Mouse (Mus musculus) lung, embryonic 15.5 days (tissue): ENCODE measurements around the gene Sema4c. TPM values are rescaled to one million over a fixed set of nuclear protein-coding genes. Genes with fewer than 3 reads are reported as not detected.
A peak's percentile ranks its signal among the peaks of the same experiment; 100 is the strongest.

Experiments
- ATAC-seq: fragments of 200-750 bp; cut with Nextera tagmentation; 2 replicates; pipeline ENCODE4 v1.8.0; 2017; ENCODE audit warnings: moderate number of reproducible peaks, borderline replicate concordance; ENCODE audit not compliant: low FRiP score, low TSS enrichment; ENCODE audit errors: extremely low read depth
- H3K27ac ChIP-seq: fragments of 300-500 bp; sonication (generic); 2 replicates; pipeline ENCODE4 v1.5.1; 2015; ENCODE audit warnings: moderate library complexity, mild to moderate bottlenecking, inconsistent platforms
- H3K27me3 ChIP-seq: fragments of 300-500 bp; sonication (generic); 2 replicates; pipeline ENCODE4 v1.6.1; 2015; ENCODE audit warnings: inconsistent platforms
- H3K36me3 ChIP-seq: fragments of 300-500 bp; sonication (generic); 2 replicates; pipeline ENCODE4 v1.6.1; 2015; ENCODE audit warnings: inconsistent platforms
- H3K4me1 ChIP-seq: fragments of 300-500 bp; sonication (generic); 2 replicates; pipeline ENCODE4 v1.6.1; 2015; ENCODE audit warnings: inconsistent platforms
- H3K4me2 ChIP-seq: fragments of 300-500 bp; sonication (generic); 2 replicates; pipeline ENCODE4 v1.6.1; 2015; ENCODE audit warnings: inconsistent platforms, mild to moderate bottlenecking, moderate library complexity
- H3K4me3 ChIP-seq: fragments of 300-500 bp; sonication (generic); 2 replicates; pipeline ENCODE4 v1.5.1; 2015; ENCODE audit warnings: mild to moderate bottlenecking, inconsistent platforms
- H3K9ac ChIP-seq: fragments of 300-500 bp; sonication (generic); 2 replicates; pipeline ENCODE4 v1.6.1; 2015; ENCODE audit warnings: inconsistent platforms
- H3K9me3 ChIP-seq: fragments of 300-500 bp; sonication (generic); 2 replicates; pipeline ENCODE4 v1.6.1; 2016; ENCODE audit warnings: inconsistent platforms
- WGBS: fragments of 180-500 bp; shearing (Covaris S2); methylation state at CpG from one replicate; pipeline ENCODE4 v1.1.7; 2015; 5-methylcytosine and 5-hydroxymethylcytosine counted together
- polyA plus RNA-seq: library from polyadenylated mRNA; unstranded; fragments of >200 nt; fragmentation: Nextera tagmentation; extraction: Ambion mirVana; gene quantifications from 2 replicates; pipeline ENCODE4 v1.2.1, GENCODE M21; 2015

Gene Sema4c
- polyA plus RNA-seq, 1 experiment from 2014 or later: 19.3 TPM

DNA sequence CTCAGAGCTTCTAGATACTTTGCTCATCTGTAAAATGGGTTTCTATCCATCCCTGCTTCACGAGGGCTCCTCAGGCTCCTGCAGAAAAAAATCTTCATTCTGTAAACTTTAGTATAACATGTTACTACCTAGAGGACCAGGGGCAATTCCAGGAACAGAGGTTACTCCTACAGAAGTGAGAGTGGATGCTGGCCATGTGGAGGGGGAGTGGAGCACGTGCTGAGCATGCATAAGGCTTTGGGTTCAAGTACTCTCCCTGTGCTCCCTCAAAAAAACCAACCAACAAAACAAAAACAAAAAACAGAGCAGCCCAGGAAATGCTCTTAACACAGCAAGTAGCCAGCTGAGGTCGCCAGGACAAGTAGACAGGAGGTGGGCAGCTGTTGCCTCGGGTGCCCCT is 5.5 kb upstream of the Sema4c start:
- Histone ChIP-seq H3K27ac (no peak overlapping the region), H3K4me1 (peaks cover 38% of the 10 kb centered on the region), H3K4me2 (no peak overlapping the region), H3K36me3 (no peaks in the 10 kb centered on the region), H3K27me3 (no peaks in the 10 kb centered on the region), H3K9me3 (no peaks in the 10 kb centered on the region), H3K4me3 (no peak overlapping the region), H3K9ac (no peak overlapping the region)
- ATAC-seq: no peak
- 68% methylated on average over 4 of the region's 4 CpGs for WGBS

DNA sequence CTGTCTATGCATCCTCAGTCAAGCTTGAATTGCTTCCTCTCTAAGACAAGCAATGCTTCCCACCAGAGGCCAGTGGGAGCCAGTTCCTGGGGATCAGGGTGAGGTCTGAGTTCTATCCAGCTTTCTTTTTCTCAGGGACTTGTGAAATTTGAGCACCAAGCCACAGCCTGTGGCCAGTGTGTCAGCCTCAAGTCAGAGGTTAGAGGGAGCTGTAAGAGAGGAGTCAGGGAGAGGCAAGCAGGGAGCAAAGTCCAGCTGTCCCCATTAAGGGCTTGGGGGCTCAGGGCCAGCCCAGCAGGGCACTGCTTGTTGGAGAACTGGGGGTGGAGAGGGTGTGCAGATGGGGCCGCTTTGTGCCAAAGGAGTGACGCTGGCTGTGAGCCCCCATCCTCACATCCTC is 5.0 kb upstream of the Sema4c start:
- Histone ChIP-seq H3K9me3 (no peaks in the 10 kb centered on the region), H3K36me3 (no peaks in the 10 kb centered on the region), H3K4me2 (no peak overlapping the region), H3K27me3 (no peaks in the 10 kb centered on the region), H3K4me1 (peaks cover 35% of the 10 kb centered on the region), H3K4me3 (no peak overlapping the region), H3K27ac (no peak overlapping the region), H3K9ac (no peak overlapping the region)
- no peak for ATAC-seq
- 74% methylated on average over 2 of the region's 2 CpGs for WGBS

DNA sequence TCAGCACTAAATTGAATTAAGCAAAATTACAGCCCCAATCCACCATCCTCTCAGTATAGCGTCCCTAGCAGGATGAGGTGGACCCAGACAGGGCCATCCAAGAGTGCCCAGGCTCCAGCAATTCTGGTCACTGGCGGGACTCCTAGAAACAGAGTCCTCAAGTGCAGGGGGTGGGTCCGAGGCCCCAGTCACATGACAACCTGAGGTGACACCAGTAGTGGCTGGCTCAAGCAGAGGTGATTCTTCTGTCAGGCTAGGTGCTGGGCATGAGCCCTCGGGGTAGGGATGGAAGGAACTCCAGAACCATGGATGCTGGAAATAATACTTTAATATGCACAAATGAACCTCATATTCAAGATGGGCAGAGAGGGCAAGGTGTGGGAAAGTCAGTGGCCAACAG is 4.2 kb upstream of the Sema4c start:
- H3K9ac ChIP-seq: no peak overlapping the region
- H3K27me3 ChIP-seq: no peaks in the 10 kb centered on the region
- no peaks in the 10 kb centered on the region for H3K36me3 ChIP-seq
- no peak for ATAC-seq
- H3K27ac ChIP-seq: no peak overlapping the region
- WGBS: 51% methylated on average over 4 of the region's 4 CpGs
- no peak overlapping the region for H3K4me3 ChIP-seq
- H3K4me2 ChIP-seq: no peak overlapping the region
- peaks cover 29% of the 10 kb centered on the region for H3K4me1 ChIP-seq
- no peaks in the 10 kb centered on the region for H3K9me3 ChIP-seq

DNA sequence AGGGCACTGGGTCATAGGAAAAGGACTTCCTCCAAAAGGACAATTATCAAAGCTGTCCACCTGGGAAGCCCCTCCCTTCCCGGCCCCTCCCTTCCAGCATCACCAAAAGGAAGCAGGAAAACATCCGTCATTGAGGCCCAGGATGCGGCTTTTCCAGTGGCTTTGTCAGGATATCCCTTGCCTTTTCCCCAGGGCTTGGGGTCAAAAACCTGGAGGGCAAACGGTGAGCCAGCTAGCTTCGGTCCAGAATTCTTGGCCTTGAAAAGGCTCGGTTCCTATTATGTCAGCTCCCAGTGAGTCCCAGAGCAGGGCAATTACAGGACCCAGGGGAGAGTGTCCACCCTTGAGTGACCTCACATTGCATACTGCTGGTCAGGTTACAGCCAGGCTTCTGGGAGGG is 2.8 kb upstream of the Sema4c start:
- Histone ChIP-seq H3K4me1 (peaks cover 23% of the 10 kb centered on the region), H3K27me3 (no peaks in the 10 kb centered on the region), H3K9me3 (no peaks in the 10 kb centered on the region), H3K4me2 (no peak overlapping the region), H3K9ac (no peak overlapping the region), H3K27ac (peak overlapping the region; percentile 21), H3K4me3 (no peak overlapping the region), H3K36me3 (no peaks in the 10 kb centered on the region)
- ATAC-seq: no peak
- WGBS: 43% methylated on average over 6 of the region's 6 CpGs

DNA sequence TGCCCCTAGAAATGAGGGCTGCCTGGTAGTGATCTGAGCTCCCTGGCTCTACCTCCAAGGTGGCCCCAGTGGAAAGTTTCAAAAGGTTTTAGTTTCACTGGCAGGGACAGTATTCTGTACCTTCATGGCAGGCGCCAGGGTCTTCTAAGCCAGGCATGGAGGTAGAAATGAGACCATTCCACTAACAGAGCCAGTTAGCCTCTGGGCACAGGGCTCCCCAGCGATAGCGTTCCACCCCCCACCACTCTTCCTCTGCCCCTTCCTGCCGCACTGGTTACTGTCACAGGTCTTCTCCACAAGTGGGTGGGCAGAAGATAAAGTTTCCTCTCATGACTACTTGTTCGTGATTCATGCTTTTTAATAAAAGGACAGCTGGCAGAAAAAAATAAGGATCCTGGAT is 1.7 kb upstream of the Sema4c start:
- Histone ChIP-seq H3K9me3 (no peaks in the 10 kb centered on the region), H3K9ac (no peak overlapping the region), H3K4me2 (no peak overlapping the region), H3K4me1 (peaks cover 33% of the 10 kb centered on the region), H3K4me3 (no peak overlapping the region), H3K27me3 (no peaks in the 10 kb centered on the region), H3K27ac (no peak overlapping the region; the same call in 1 of the 2 replicates), H3K36me3 (no peaks in the 10 kb centered on the region)
- ATAC-seq: no peak
- 63% methylated on average over 5 of the region's 5 CpGs for WGBS

DNA sequence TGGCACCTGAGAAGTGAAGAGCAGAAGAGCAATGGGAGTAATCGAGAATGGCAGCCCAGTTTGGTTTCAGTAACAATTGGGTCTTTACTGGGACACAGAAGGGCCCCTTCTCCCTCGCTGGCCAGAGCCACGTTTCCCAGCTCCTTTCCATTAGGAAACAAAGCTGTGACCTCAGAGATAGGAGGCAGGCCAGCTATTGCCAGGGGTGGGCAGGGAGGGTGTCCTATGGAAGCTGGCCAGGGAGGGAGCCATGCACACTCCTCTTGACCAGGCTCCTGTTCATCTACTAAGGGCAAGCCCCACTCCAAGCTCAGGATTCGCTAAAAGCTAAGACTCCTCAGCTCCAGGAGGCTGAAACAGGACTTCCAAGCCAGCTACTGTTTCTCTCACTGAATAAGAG is 1.1 kb upstream of the Sema4c start:
- Histone ChIP-seq H3K4me1 (peaks cover 39% of the 10 kb centered on the region), H3K4me3 (peak overlapping the region; percentile 93)

DNA sequence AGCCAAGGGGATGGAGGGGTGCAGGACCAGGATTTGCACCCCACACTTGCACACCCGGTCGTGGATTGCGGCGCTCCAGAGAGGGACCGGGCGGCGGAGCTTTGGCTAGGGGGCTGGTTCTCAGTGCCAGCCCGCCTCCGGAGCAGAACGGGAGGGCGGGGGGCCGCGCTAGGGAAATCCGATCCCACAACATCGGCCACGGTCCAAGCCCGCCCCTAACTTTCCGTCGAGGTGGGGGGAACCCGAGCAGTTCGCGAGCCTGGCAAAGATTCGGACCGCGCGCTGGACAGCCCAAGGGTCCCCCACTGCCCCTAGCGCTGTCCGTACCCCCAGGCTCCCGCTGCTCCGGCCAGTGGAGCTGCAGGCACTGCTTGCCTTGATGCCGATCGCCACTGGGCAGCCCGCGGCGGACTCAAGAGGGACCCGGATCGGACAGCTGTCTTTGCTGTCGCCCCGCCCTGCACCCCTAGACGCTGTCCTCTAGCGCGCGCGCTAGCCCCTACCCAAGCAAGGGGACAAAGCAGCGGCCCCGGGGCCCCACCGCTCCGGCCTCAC is 615 bp downstream of the Sema4c start:
- under 1% methylated on average over 48 of the region's 48 CpGs for WGBS
- peaks cover 45% of the 10 kb centered on the region for H3K4me1 ChIP-seq
- H3K4me3 ChIP-seq: peak overlapping the region; percentile 93

More for the DNA sequence above, 1.1 kb upstream of the Sema4c start:
- WGBS: 13% methylated on average over 4 of the region's 4 CpGs
- Histone ChIP-seq H3K9ac (peak overlapping the region; percentile 97; the same call in 1 of the 2 replicates), H3K9me3 (no peaks in the 10 kb centered on the region), H3K36me3 (peaks cover under 1% of the 10 kb centered on the region; the same call in 1 of the 2 replicates), H3K4me2 (peak overlapping the region; percentile 87), H3K27me3 (no peaks in the 10 kb centered on the region), H3K27ac (peak overlapping the region; percentile 99)
- no peak for ATAC-seq

DNA sequence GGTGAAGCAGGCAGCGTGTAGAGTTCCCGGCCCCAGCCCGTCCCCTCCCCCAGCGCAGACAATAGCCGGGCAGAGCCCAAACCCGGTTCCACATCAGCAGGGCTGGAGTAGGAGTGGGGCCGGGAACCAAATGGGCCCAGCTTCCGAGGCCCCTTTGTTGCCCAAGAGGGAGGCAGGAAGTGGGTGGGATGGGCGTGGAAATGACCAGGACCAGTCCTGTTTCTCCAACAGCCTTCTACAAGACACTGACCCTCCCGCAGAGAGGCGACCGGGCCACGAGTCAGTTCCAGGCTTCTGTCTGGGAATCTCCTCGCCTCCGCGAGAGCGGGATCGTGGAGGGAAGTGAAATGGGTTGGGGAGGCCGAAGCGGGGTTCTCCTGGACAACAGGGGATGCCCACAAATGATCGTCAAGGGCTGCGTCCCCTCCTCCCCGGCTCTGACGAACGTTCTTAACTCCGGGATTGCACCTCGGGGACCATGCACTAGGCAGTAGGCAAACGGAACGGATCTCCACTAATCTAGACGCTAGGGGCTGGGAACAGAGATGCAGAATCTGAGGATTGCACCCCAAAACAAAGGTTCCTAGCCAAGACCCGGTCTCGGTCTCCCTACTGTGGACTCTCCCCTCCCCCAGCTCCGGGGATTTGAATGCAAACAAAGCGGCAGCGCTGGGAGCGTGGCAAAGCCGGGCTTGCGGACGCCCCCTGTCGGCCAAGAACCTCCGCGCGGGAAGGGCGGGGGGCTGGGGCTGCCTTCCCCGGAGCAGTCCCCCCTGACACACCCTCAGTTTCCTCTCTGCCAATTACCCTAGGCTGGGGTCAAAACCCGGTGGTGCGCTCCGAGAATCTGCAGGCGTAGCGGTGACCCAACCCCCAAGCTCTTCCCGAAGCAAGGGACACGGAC is 1.3 kb downstream of the Sema4c start:
- Histone ChIP-seq H3K27me3 (no peaks in the 10 kb centered on the region), H3K36me3 (peaks cover 24% of the 10 kb centered on the region), H3K9me3 (no peaks in the 10 kb centered on the region), H3K9ac (peak overlapping the region; percentile 97), H3K4me1 (peaks cover 45% of the 10 kb centered on the region), H3K4me3 (peak overlapping the region; percentile 93), H3K4me2 (peak overlapping the region; percentile 87), H3K27ac (peak overlapping the region; percentile 99)
- peak; percentile 79 for ATAC-seq
- WGBS: under 1% methylated on average over 52 of the region's 52 CpGs

More for the DNA sequence above, 615 bp downstream of the Sema4c start:
- Histone ChIP-seq H3K9ac (peak overlapping the region; percentile 97), H3K27me3 (no peaks in the 10 kb centered on the region), H3K27ac (peak overlapping the region; percentile 99), H3K4me2 (peak overlapping the region; percentile 87), H3K36me3 (peaks cover 17% of the 10 kb centered on the region), H3K9me3 (no peaks in the 10 kb centered on the region)
- peak; percentile 88 for ATAC-seq

DNA sequence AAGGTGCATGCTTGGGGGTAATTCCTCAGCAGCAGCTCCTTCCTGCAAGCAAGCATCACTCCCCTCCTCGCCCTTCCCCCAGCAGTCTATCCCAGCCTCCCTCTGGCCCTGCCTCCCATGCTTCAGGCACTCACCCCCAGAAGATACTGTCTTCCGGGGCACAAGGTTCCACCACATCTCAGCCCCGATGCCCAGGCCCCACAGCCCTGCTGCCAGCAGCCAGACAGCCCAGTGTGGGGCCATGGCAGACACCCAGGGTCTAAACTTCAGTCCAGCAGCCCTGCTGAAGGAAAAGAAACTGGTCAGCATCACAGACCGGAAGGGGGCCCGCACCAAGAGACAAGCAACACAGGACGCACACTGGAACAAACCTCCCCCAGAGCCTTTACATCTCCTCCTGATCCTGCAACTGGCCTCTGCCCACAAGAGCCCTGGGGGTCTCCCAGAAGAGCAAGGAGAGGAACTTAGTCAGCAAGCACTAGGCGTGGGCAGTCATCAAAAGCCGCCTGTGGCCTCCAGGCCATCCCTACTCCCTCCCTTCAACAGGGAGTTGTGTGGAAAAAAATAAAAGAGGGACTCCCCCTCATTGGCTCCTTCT is 2.3 kb downstream of the Sema4c start:
- Histone ChIP-seq H3K4me2 (peak overlapping the region; percentile 87), H3K9me3 (no peaks in the 10 kb centered on the region), H3K4me1 (peaks cover 44% of the 10 kb centered on the region), H3K27ac (peak overlapping the region; percentile 99), H3K4me3 (peak overlapping the region; percentile 93), H3K36me3 (peaks cover 33% of the 10 kb centered on the region), H3K9ac (peak overlapping the region; percentile 97), H3K27me3 (no peaks in the 10 kb centered on the region)
- ATAC-seq: no peak
- WGBS: 5% methylated on average over 8 of the region's 8 CpGs

DNA sequence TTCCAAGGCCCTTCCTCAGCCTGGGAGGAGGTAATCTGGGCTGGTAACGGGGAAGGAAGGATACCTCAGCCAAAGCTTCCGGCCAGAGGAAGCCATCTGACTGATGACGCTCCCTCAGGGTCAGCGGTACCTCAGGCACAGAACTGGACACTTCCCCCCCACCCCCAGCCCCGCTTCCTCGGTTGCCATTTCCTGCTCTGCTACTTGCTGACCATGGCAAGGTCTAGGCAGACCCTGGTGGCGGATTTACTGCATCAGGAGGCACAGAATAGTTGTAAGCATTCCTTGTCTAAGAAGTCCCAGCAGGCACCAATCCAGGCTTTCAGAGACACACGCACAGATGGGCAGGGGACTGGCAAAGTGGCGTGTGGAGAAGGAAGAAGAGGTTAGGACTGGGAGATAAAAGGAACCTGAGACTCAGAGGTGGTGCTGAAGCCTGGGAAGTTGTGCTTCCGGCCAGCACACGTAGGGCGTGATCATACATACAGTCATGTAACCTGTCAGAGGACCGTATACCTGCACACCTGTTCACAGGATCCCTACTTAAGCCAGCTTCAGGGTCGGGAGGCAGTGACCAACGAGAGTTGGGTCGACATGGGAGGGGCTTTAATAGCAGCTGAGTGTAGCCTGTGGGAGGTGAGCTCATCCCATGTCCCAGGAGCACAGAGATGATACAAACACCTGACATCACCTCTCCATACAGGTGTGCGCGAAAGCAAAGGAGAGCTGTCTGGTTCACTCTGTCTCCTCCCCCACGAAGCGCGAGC is 3.3 kb downstream of the Sema4c start:
- peak overlapping the region; percentile 99 for H3K27ac ChIP-seq
- peaks cover 44% of the 10 kb centered on the region for H3K36me3 ChIP-seq
- 60% methylated on average over 21 of the region's 21 CpGs for WGBS
- no peak for ATAC-seq
- peaks cover 51% of the 10 kb centered on the region for H3K4me1 ChIP-seq
- H3K4me2 ChIP-seq: peak overlapping the region; percentile 87
- peak overlapping the region; percentile 93 for H3K4me3 ChIP-seq
- no peaks in the 10 kb centered on the region for H3K27me3 ChIP-seq
- H3K9ac ChIP-seq: peak overlapping the region; percentile 97; the same call in 1 of the 2 replicates
- no peaks in the 10 kb centered on the region for H3K9me3 ChIP-seq

DNA sequence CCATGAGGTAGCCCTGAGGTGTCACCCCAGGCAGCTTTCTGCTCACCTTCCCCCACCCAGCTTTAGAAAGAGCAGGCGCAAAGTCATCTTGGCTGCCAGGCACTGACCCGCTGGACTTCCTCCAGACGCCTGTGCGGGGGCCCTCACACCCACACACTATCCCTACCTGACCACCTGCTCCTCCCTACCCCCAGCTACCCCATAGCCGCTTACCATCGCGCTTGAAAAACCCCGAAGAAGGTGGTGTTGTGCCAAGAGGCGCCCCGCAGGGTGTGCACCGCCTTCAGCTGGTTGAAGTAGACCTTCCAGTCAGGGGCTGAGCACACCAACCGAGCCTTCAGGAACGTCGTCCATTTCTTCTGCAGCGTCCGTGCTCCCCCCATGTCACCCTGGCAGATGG is 5.6 kb downstream of the Sema4c start:
- Histone ChIP-seq H3K27me3 (no peaks in the 10 kb centered on the region), H3K9me3 (no peaks in the 10 kb centered on the region), H3K27ac (no peak overlapping the region), H3K4me2 (no peak overlapping the region), H3K4me3 (no peak overlapping the region), H3K4me1 (peaks cover 60% of the 10 kb centered on the region), H3K9ac (no peak overlapping the region), H3K36me3 (peaks cover 55% of the 10 kb centered on the region)
- 84% methylated on average over 16 of the region's 16 CpGs for whole genome bisulfite sequencing
- no peak for ATAC-seq
